ENCODE assay signal across 42 mouse cellular contexts in the genomic region with DNA sequence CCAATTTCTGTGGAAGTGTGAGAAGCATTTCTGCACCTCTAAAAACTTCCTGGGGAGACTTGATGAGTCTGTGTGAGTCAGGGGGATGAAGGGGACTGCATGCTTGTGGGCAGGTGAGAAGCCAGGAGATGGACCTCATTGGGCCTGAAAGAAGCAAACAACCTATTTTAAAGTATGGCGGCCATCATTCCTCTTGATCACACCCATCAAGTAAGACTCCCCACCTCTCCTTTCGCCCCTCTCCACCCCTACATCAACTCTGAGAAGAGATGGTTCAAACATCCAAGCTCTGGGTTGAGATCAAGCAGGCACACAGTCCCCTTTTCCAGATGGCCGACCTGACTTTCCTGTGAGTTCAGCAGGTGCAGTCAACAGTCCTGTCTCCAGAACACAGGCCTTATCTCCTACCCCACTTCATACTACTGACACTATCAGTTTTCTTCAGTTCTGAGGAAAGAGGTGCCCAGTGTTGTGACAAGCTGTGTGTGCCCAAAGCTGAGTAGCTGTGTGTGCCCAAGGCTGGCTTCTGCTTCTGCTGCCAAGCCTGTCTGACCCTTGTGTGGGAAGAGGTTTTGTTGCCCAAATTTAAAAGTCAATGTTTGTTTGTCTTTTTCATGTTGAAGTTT. TPM values are rescaled to one million over a fixed set of nuclear protein-coding genes. Genes with fewer than 3 reads are reported as not detected.
DNase-seq lines count a peak whose midpoint lies in the region; ATAC-seq and TF ChIP-seq lines count a peak whose summit lies in the region.
"Had no signal": no experiment of that assay in that cellular context is flagged by ENCODE, and none has a peak within 500 bp of the region (broad histone marks: within the 10 kb centered on the region; RNA-seq: fewer than 3 reads in every experiment).

No protein-coding gene starts in this region.

- H3K27me3 ChIP-seq in erythroblast, embryonic 14.5 days (ENCODE audit: control insufficient read depth) = no peaks in the 10 kb centered on the region
- no peaks in the 10 kb centered on the region for H3K27me3 ChIP-seq in liver, embryonic 13.5 days
- H3K27me3 ChIP-seq: CH12.LX; heart, embryonic 13.5 days; intestine, embryonic 15.5 days; limb, embryonic 15.5 days; lung, embryonic 15.5 days; midbrain, embryonic 13.5 days; neural tube, embryonic 13.5 days had no signal

- peaks cover 3% of the 10 kb centered on the region; the same call in 1 of the 2 replicates for H3K36me3 ChIP-seq in erythroblast, embryonic 14.5 days (ENCODE audit: control insufficient read depth)
- H3K36me3 ChIP-seq in liver, embryonic 13.5 days = no peaks in the 10 kb centered on the region
- H3K36me3 ChIP-seq: heart, embryonic 13.5 days; hindbrain, embryonic 10.5 days; intestine, embryonic 15.5 days; limb, embryonic 15.5 days; lung, embryonic 15.5 days; midbrain, embryonic 13.5 days; neural tube, embryonic 13.5 days had no signal

- H3K4me2 ChIP-seq in liver, embryonic 13.5 days = peak overlapping the region; percentile 33
- H3K4me2 ChIP-seq: heart, embryonic 13.5 days; intestine, embryonic 15.5 days; limb, embryonic 15.5 days; lung, embryonic 15.5 days; midbrain, embryonic 13.5 days; neural tube, embryonic 13.5 days had no signal

- H3K9ac ChIP-seq in liver, embryonic 13.5 days = peak overlapping the region; percentile 28
- H3K9ac ChIP-seq: heart, embryonic 13.5 days; intestine, embryonic 15.5 days; limb, embryonic 15.5 days; lung, embryonic 15.5 days; midbrain, embryonic 13.5 days; neural tube, embryonic 13.5 days had no signal

- TF ChIP-seq CTCF in gastrocnemius, adult 2 months (IDR thresholded peaks at IDR 0.05) = no peak

- no peaks in the 10 kb centered on the region for H3K9me3 ChIP-seq in erythroblast, embryonic 14.5 days (ENCODE audit: control insufficient read depth, low read length)
- no peaks in the 10 kb centered on the region for H3K9me3 ChIP-seq in liver, embryonic 13.5 days (replicated peaks)
- H3K9me3 ChIP-seq: heart, embryonic 13.5 days; hindbrain, embryonic 10.5 days; intestine, embryonic 15.5 days; limb, embryonic 15.5 days; lung, embryonic 15.5 days; megakaryocyte, embryonic 14.5 days; midbrain, embryonic 13.5 days; neural tube, embryonic 13.5 days had no signal

- 67% methylated on average over 3 of the region's 3 CpGs for WGBS in liver, embryonic 13.5 days (ENCODE audit: insufficient replicate concordance)

- ATAC-seq in liver, embryonic 13.5 days (ENCODE audit: low read depth) = peak; percentile 89
- ATAC-seq in megakaryocyte progenitor cell, adult 5-6 weeks (replicated peaks; ENCODE audit: poor library complexity) = peak; percentile 84
- ATAC-seq: forebrain, embryonic 14.5 days; hindbrain, postnatal 0 days; midbrain, embryonic 13.5 days; Patski had no signal

- peak overlapping the region; percentile 32 for H3K4me3 ChIP-seq in erythroblast, embryonic 14.5 days (replicated peaks)
- no peak overlapping the region for H3K4me3 ChIP-seq in liver, embryonic 13.5 days (replicated peaks)
- H3K4me3 ChIP-seq in gastrocnemius, adult 2 months = no peak overlapping the region
- H3K4me3 ChIP-seq: heart, embryonic 13.5 days; hindbrain, embryonic 10.5 days; intestine, embryonic 15.5 days; limb, embryonic 15.5 days; lung, embryonic 15.5 days; megakaryocyte, embryonic 14.5 days; midbrain, embryonic 13.5 days; neural tube, embryonic 13.5 days had no signal

- peak; percentile 73 for DNase-seq in heart, adult 11 months
- no peak for DNase-seq in heart, postnatal 4 days
- DNase-seq in liver, embryonic 13.5 days = peak; percentile 47
- no peak for DNase-seq in right cerebral cortex, postnatal 36 days (ENCODE audit: low spot score in 2 of 2)
- no peak for DNase-seq in cerebellum, adult 11 months
- DNase-seq in gastrocnemius, adult 2 months = no peak
- DNase-seq: adrenal gland, postnatal 10 days; cerebellum, adult 18-20 months; cerebellum, postnatal 14 days; heart, postnatal 10 days; kidney, adult 2 months; kidney, postnatal 4 days; layer of hippocampus, postnatal 36 days; left cerebral cortex, postnatal 4 days; lung, postnatal 36 days had no signal

- intact Hi-C loops in gastrocnemius, adult 2 months (cut with DNase I) = no loop called here

- peaks cover 74% of the 10 kb centered on the region for H3K4me1 ChIP-seq in erythroblast, embryonic 14.5 days (ENCODE audit: control insufficient read depth)
- H3K4me1 ChIP-seq in liver, embryonic 13.5 days (replicated peaks) = peaks cover 89% of the 10 kb centered on the region
- H3K4me1 ChIP-seq: intestine, embryonic 15.5 days; limb, embryonic 15.5 days; lung, embryonic 15.5 days; megakaryocyte, embryonic 14.5 days; midbrain, embryonic 13.5 days had no signal

- peak overlapping the region; percentile 82 for H3K27ac ChIP-seq in liver, embryonic 13.5 days
- H3K27ac ChIP-seq in gastrocnemius, adult 2 months = no peak overlapping the region
- H3K27ac ChIP-seq: heart, embryonic 13.5 days; hindbrain, embryonic 10.5 days; hindbrain, postnatal 0 days; intestine, embryonic 15.5 days; kidney, postnatal 0 days; limb, embryonic 15.5 days; lung, embryonic 15.5 days; midbrain, embryonic 13.5 days; neural tube, embryonic 13.5 days had no signal

RNA-seq across cellular contexts. Expression of a gene that starts 3.7 kb away (rescaled TPM):
- total RNA-seq in heart, postnatal 4 days (2021) = under 1 TPM; 0.55 to 0.99 TPM
- polyA plus RNA-seq in erythroblast, embryonic 14.5 days (2012) = not detected in 2 replicates
- polyA plus RNA-seq in liver, embryonic 13.5 days (2015; fragmentation: Nextera tagmentation; extraction: Ambion mirVana) = 0.12 TPM in 1 of 2 replicates, not detected in the other
- not detected in 2 replicates for total RNA-seq in megakaryocyte progenitor cell, adult 5-6 weeks (2015)
- total RNA-seq in megakaryocyte progenitor cell, adult 5-6 weeks (2017) = not detected in 2 replicates
- total RNA-seq in gastrocnemius, adult 2 months (2021) = not detected
- total RNA-seq: adrenal gland, postnatal 10 days; ES-E14; gastrocnemius, postnatal 4 days had no signal
- polyA plus RNA-seq: C2C12; hindbrain, embryonic 10.5 days; midbrain, embryonic 13.5 days; Patski had no signal

RNA-seq across cellular contexts. Expression of a gene that starts 11.7 kb away (rescaled TPM):
- not detected for total RNA-seq in heart, postnatal 4 days (2021)
- not detected in 2 replicates for polyA plus RNA-seq in erythroblast, embryonic 14.5 days (2012)
- polyA plus RNA-seq in liver, embryonic 13.5 days (2015; fragmentation: Nextera tagmentation; extraction: Ambion mirVana) = not detected in 2 replicates
- total RNA-seq in megakaryocyte progenitor cell, adult 5-6 weeks (2015) = not detected in 2 replicates
- total RNA-seq in megakaryocyte progenitor cell, adult 5-6 weeks (2017) = not detected in 2 replicates
- total RNA-seq in gastrocnemius, adult 2 months (2021) = not detected
- total RNA-seq: adrenal gland, postnatal 10 days; ES-E14; gastrocnemius, adult 18-20 months; gastrocnemius, postnatal 4 days; heart, adult 8-10 months; heart, postnatal 10 days; hindbrain, postnatal 0 days; layer of hippocampus, postnatal 36 days; left cerebral cortex, postnatal 4 days had no signal
- polyA plus RNA-seq: C2C12; cortical plate, adult 2 months; embryonic facial prominence, embryonic 14.5 days; forebrain, embryonic 14.5 days; frontal cortex, adult 2 months; heart, embryonic 13.5 days; hindbrain, embryonic 10.5 days; hindbrain, postnatal 0 days; intestine, embryonic 15.5 days; kidney, adult 2 months; kidney, postnatal 0 days; limb, embryonic 15.5 days; lung, embryonic 15.5 days; midbrain, embryonic 13.5 days; neural tube, embryonic 13.5 days; Patski; small intestine, adult 2 months; testis, adult 2 months; urinary bladder, adult 2 months had no signal

RNA-seq across cellular contexts. Expression of a gene that starts 26.6 kb away (rescaled TPM):
- total RNA-seq in heart, postnatal 4 days (2021) = under 1 TPM; 0.34 to 0.69 TPM
- polyA plus RNA-seq in erythroblast, embryonic 14.5 days (2012) = 0.09 and 0.10 TPM in 2 replicates
- polyA plus RNA-seq in liver, embryonic 13.5 days (2015; fragmentation: Nextera tagmentation; extraction: Ambion mirVana) = 2.6 and 2.7 TPM in 2 replicates
- total RNA-seq in megakaryocyte progenitor cell, adult 5-6 weeks (2015) = 9.2 and 14.6 TPM in 2 replicates
- total RNA-seq in megakaryocyte progenitor cell, adult 5-6 weeks (2017) = 20.7 and 22.2 TPM in 2 replicates
- total RNA-seq in gastrocnemius, adult 2 months (2021) = under 1 TPM in 1 of 2 experiments, not detected in 1; 0.64 TPM
- total RNA-seq: ES-E14 had no signal
- polyA plus RNA-seq: C2C12; hindbrain, embryonic 10.5 days; Patski had no signal

RNA-seq across cellular contexts. Expression of a gene that starts 36.1 kb away (rescaled TPM):
- not detected for total RNA-seq in heart, postnatal 4 days (2021)
- polyA plus RNA-seq in erythroblast, embryonic 14.5 days (2012) = not detected in 2 replicates
- polyA plus RNA-seq in liver, embryonic 13.5 days (2015; fragmentation: Nextera tagmentation; extraction: Ambion mirVana) = not detected in 2 replicates
- total RNA-seq in megakaryocyte progenitor cell, adult 5-6 weeks (2015) = not detected in 2 replicates
- total RNA-seq in megakaryocyte progenitor cell, adult 5-6 weeks (2017) = not detected in 2 replicates
- not detected for total RNA-seq in gastrocnemius, adult 2 months (2021)
- total RNA-seq: adrenal gland, postnatal 10 days; CH12.LX; ES-E14; gastrocnemius, adult 18-20 months; gastrocnemius, postnatal 4 days; heart, adult 8-10 months; heart, postnatal 10 days; hindbrain, postnatal 0 days; layer of hippocampus, adult 8-10 months; layer of hippocampus, postnatal 36 days; left cerebral cortex, postnatal 4 days had no signal
- polyA plus RNA-seq: C2C12; cortical plate, adult 2 months; embryonic facial prominence, embryonic 14.5 days; forebrain, embryonic 14.5 days; frontal cortex, adult 2 months; heart, embryonic 13.5 days; hindbrain, embryonic 10.5 days; hindbrain, postnatal 0 days; intestine, embryonic 15.5 days; limb, embryonic 15.5 days; lung, embryonic 15.5 days; midbrain, embryonic 13.5 days; neural tube, embryonic 13.5 days; Patski; small intestine, adult 2 months; testis, adult 2 months had no signal

RNA-seq across cellular contexts. Expression of a gene that starts 48.6 kb away (rescaled TPM):
- not detected for total RNA-seq in heart, postnatal 4 days (2021)
- not detected in 2 replicates for polyA plus RNA-seq in erythroblast, embryonic 14.5 days (2012)
- polyA plus RNA-seq in liver, embryonic 13.5 days (2015; fragmentation: Nextera tagmentation; extraction: Ambion mirVana) = not detected in 2 replicates
- not detected in 2 replicates for total RNA-seq in megakaryocyte progenitor cell, adult 5-6 weeks (2015)
- not detected in 2 replicates for total RNA-seq in megakaryocyte progenitor cell, adult 5-6 weeks (2017)
- total RNA-seq in gastrocnemius, adult 2 months (2021) = not detected
- total RNA-seq: adrenal gland, postnatal 10 days; CH12.LX; ES-E14; gastrocnemius, adult 18-20 months; gastrocnemius, postnatal 4 days; heart, adult 8-10 months; heart, postnatal 10 days; hindbrain, postnatal 0 days; layer of hippocampus, adult 8-10 months; layer of hippocampus, postnatal 36 days; left cerebral cortex, postnatal 4 days had no signal
- polyA plus RNA-seq: cortical plate, adult 2 months; embryonic facial prominence, embryonic 14.5 days; forebrain, embryonic 14.5 days; frontal cortex, adult 2 months; heart, embryonic 13.5 days; hindbrain, embryonic 10.5 days; hindbrain, postnatal 0 days; intestine, embryonic 15.5 days; kidney, adult 2 months; kidney, postnatal 0 days; limb, embryonic 15.5 days; lung, embryonic 15.5 days; midbrain, embryonic 13.5 days; neural tube, embryonic 13.5 days; Patski; small intestine, adult 2 months; testis, adult 2 months; urinary bladder, adult 2 months had no signal

Comparison
In these comparisons a context has a peak if more than half of its experiments do, and no peak if none do; other contexts are left out.
1. DNase-seq: peak in heart, adult 11 months (single experiment) and liver, embryonic 13.5 days (single experiment); none in heart, postnatal 4 days (single experiment), right cerebral cortex, postnatal 36 days (0 of 2), cerebellum, adult 11 months (single experiment) and gastrocnemius, adult 2 months (single experiment).
2. RNA of a gene that starts 26.6 kb away (total RNA-seq): 9.2 to 22.2 TPM in megakaryocyte progenitor cell, adult 5-6 weeks; 0.34 to 0.69 TPM in heart, postnatal 4 days and 0.64 TPM in gastrocnemius, adult 2 months; every median in the first group is over 4 times any median in the second.